Mouse (Mus musculus) MEL (cell line): ENCODE measurements around the gene Rnf185.

ENCODE experiments used
- CTCF ChIP-seq, 3 experiments: IDR thresholded peaks in 2 of 3; conservative IDR thresholded peaks in 1 of 3; 2 replicates each; pipeline ENCODE4 v1.5.1; 2011 to 2012; ENCODE audit warnings: low read length in 3 of 3, low read depth in 2 of 3, mild to moderate bottlenecking in 2 of 3, improper control_type of control experiment in 1 of 3, inconsistent platforms in 1 of 3, mixed read lengths in 1 of 3, moderate library complexity in 1 of 3; ENCODE audit not compliant: control insufficient read depth in 1 of 3, insufficient read depth in 1 of 3, poor library complexity in 1 of 3, severe bottlenecking in 1 of 3
- E2F4 ChIP-seq: IDR thresholded peaks from 2 replicates; pipeline ENCODE4 v1.6.1; 2011; ENCODE audit warnings: low read depth, low read length, improper control_type of control experiment, borderline replicate concordance
- ELF1 ChIP-seq: IDR thresholded peaks from 2 replicates; pipeline ENCODE4 v1.6.1; 2014; ENCODE audit warnings: low read depth, mild to moderate bottlenecking, inconsistent platforms, low read length, improper control_type of control experiment, moderate library complexity
- EP300 ChIP-seq, 2 experiments: IDR thresholded peaks; 2 replicates each; pipeline ENCODE4 v1.6.1; 2011; ENCODE audit warnings: improper control_type of control experiment in 2 of 2, low read length in 2 of 2, low read depth in 1 of 2, mild to moderate bottlenecking in 1 of 2
- MAX ChIP-seq: IDR thresholded peaks from 2 replicates; pipeline ENCODE4 v1.6.1; 2011; ENCODE audit warnings: low read length, improper control_type of control experiment
- NRF1 ChIP-seq: IDR thresholded peaks from 2 replicates; pipeline ENCODE4 v1.6.1; 2014; ENCODE audit warnings: low read depth, mild to moderate bottlenecking, inconsistent platforms, low read length, improper control_type of control experiment, moderate library complexity; ENCODE audit not compliant: poor library complexity, insufficient read depth, severe bottlenecking
- POLR2A ChIP-seq, 2 experiments: IDR thresholded peaks; 2 replicates each; pipeline ENCODE4 v1.6.1; 2011 to 2012; ENCODE audit warnings: low read length in 2 of 2, mild to moderate bottlenecking in 2 of 2, control low read depth in 1 of 2, improper control_type of control experiment in 1 of 2, low read depth in 1 of 2, moderate library complexity in 1 of 2; ENCODE audit not compliant: control insufficient read depth in 1 of 2, insufficient read depth in 1 of 2, poor library complexity in 1 of 2
- POLR2AphosphoS2 ChIP-seq: IDR thresholded peaks from 2 replicates; pipeline ENCODE4 v1.6.1; 2011; ENCODE audit warnings: low read length, improper control_type of control experiment
- UBTF ChIP-seq: IDR thresholded peaks from 2 replicates; pipeline ENCODE4 v1.6.1; 2012; ENCODE audit warnings: low read depth, mild to moderate bottlenecking, inconsistent platforms, low read length, improper control_type of control experiment, moderate library complexity, borderline replicate concordance; ENCODE audit not compliant: insufficient read depth
- USF1 ChIP-seq: IDR thresholded peaks from 2 replicates; pipeline ENCODE4 v1.6.1; 2014; ENCODE audit warnings: low read depth, mild to moderate bottlenecking, inconsistent platforms, low read length, improper control_type of control experiment, moderate library complexity

GRCm38 (mm10) chr11:3494857-3495256, 42.7 kb upstream of the Rnf185 start:
- TF ChIP-seq POLR2A (IDR thresholded peaks at IDR 0.05; ENCODE audit: control insufficient read depth in 1 of 2, insufficient read depth in 1 of 2, low read depth in 1 of 2, low read length in 2 of 2, poor library complexity in 1 of 2) (no peak), UBTF (no peak), MAX (no peak), POLR2AphosphoS2 (no peak), E2F4 (no peak), USF1 (no peak), ELF1 (no peak), CTCF (IDR thresholded peaks at IDR 0.05 in 2 of 3, conservative IDR thresholded peaks at IDR 0.05 in 1 of 3; ENCODE audit: control insufficient read depth in 1 of 3, insufficient read depth in 1 of 3, low read depth in 2 of 3, low read length in 3 of 3, poor library complexity in 1 of 3, severe bottlenecking in 1 of 3) (no peak), NRF1 (no peak), EP300 (IDR thresholded peaks at IDR 0.05; ENCODE audit: low read depth in 1 of 2, low read length in 2 of 2) (no peak)
